35 mouse cellular contexts compared by ENCODE assay signal in the genomic region with DNA sequence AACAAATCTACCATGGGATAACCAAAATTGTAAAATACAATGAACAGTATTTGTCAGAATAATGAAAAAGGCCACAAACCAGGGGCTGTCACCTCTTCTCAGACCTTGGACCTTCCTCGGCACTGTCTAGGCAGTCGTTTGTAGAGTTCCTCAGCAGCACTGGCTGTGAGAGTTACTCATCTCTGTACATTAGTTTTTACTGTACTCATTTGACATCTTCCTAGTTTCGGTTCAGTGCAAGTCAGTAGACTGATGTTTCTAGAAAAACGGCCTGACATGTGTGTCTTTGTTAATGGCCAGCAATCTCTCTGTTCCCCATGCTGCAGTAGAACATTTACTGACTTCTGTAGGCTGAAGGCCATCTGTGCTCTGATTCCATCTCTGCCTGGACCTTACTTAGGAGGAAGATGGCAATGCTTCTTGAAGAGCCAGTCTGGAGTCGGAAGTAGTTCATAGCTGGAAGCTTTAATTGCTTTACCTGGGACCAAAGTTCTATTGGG.
"Had no signal": no experiment of that assay in that cellular context is flagged by ENCODE, and none has a peak within 500 bp of the region (broad histone marks: within the 10 kb centered on the region; RNA-seq: fewer than 3 reads in every experiment).

No protein-coding gene starts in this region.

- H3K27ac ChIP-seq: heart, embryonic 10.5 days; heart, embryonic 13.5 days; heart, embryonic 15.5 days; hindbrain, embryonic 10.5 days; hindbrain, embryonic 12.5 days; hindbrain, embryonic 13.5 days; hindbrain, embryonic 14.5 days; hindbrain, embryonic 15.5 days; hindbrain, postnatal 0 days; intestine, embryonic 15.5 days; kidney, embryonic 15.5 days; kidney, postnatal 0 days; layer of hippocampus, adult 2 months had no signal

- H3K9me3 ChIP-seq: heart, embryonic 10.5 days; heart, embryonic 12.5 days; heart, embryonic 13.5 days; heart, embryonic 15.5 days; hindbrain, embryonic 10.5 days; hindbrain, embryonic 12.5 days; hindbrain, embryonic 13.5 days; hindbrain, embryonic 15.5 days; intestine, embryonic 15.5 days; kidney, embryonic 15.5 days had no signal

- DNase-seq: heart, postnatal 10 days; heart, postnatal 14 days; heart, postnatal 36 days; heart, postnatal 4 days; kidney, adult 11 months; kidney, adult 18-20 months; kidney, adult 2 months; kidney, adult 8-10 months; kidney, adult 9 months; kidney, postnatal 10 days; kidney, postnatal 14 days; kidney, postnatal 25 days; kidney, postnatal 36 days; kidney, postnatal 4 days; layer of hippocampus, adult 9-11 months; layer of hippocampus, postnatal 36 days had no signal

- H3K9ac ChIP-seq: heart, embryonic 12.5 days; heart, embryonic 13.5 days; heart, embryonic 15.5 days; hindbrain, embryonic 12.5 days; hindbrain, embryonic 13.5 days; hindbrain, embryonic 14.5 days; hindbrain, embryonic 15.5 days; intestine, embryonic 15.5 days; kidney, embryonic 15.5 days had no signal

- H3K27me3 ChIP-seq: heart, embryonic 12.5 days; heart, embryonic 13.5 days; heart, embryonic 15.5 days; hindbrain, embryonic 12.5 days; hindbrain, embryonic 13.5 days; hindbrain, embryonic 15.5 days; intestine, embryonic 15.5 days; kidney, embryonic 15.5 days had no signal

- H3K4me2 ChIP-seq: heart, embryonic 11.5 days; heart, embryonic 12.5 days; heart, embryonic 13.5 days; heart, embryonic 15.5 days; hindbrain, embryonic 12.5 days; hindbrain, embryonic 13.5 days; hindbrain, embryonic 14.5 days; hindbrain, embryonic 15.5 days; intestine, embryonic 15.5 days; kidney, embryonic 15.5 days had no signal

- H3K4me3 ChIP-seq: heart, embryonic 10.5 days; heart, embryonic 12.5 days; heart, embryonic 13.5 days; heart, embryonic 15.5 days; hindbrain, embryonic 10.5 days; hindbrain, embryonic 12.5 days; hindbrain, embryonic 13.5 days; hindbrain, embryonic 15.5 days; intestine, embryonic 15.5 days; kidney, embryonic 15.5 days; layer of hippocampus, adult 2 months had no signal

- H3K36me3 ChIP-seq: heart, embryonic 10.5 days; heart, embryonic 12.5 days; heart, embryonic 13.5 days; heart, embryonic 15.5 days; hindbrain, embryonic 10.5 days; hindbrain, embryonic 12.5 days; hindbrain, embryonic 13.5 days; hindbrain, embryonic 15.5 days; intestine, embryonic 15.5 days; kidney, embryonic 15.5 days had no signal

- ATAC-seq: hindbrain, embryonic 16.5 days; hindbrain, postnatal 0 days; inflammation-experienced regulatory T-cells, adult 6 months; intestine, embryonic 15.5 days; intestine, embryonic 16.5 days; intestine, postnatal 0 days had no signal

- H3K4me1 ChIP-seq: heart, embryonic 10.5 days; heart, embryonic 12.5 days; heart, embryonic 13.5 days; heart, embryonic 15.5 days; hindbrain, embryonic 10.5 days; hindbrain, embryonic 12.5 days; hindbrain, embryonic 13.5 days; hindbrain, embryonic 15.5 days; intestine, embryonic 15.5 days; kidney, embryonic 15.5 days had no signal
